Mouse (Mus musculus) midbrain, postnatal 0 days (tissue): ENCODE measurements around the gene Gm9507. TPM values are rescaled to one million over a fixed set of nuclear protein-coding genes. Genes with fewer than 3 reads are reported as not detected.

Experiments
- ATAC-seq: fragments of 200-750 bp; cut with Nextera tagmentation; 2 replicates; pipeline ENCODE4 v1.8.0; 2017; ENCODE audit warnings: moderate number of reproducible peaks, mild to moderate bottlenecking, moderate TSS enrichment, moderate library complexity; ENCODE audit not compliant: low FRiP score
- DNase-seq: peaks from one replicate; pipeline ENCODE4 v3.0.0-alpha.2; 2015; ENCODE audit warnings: low spot score
- H3K27ac ChIP-seq: fragments of 300-500 bp; sonication (generic); 2 replicates; pipeline ENCODE4 v1.5.1; 2014; ENCODE audit warnings: low read depth, mild to moderate bottlenecking, low read length, mixed read lengths
- H3K27me3 ChIP-seq: fragments of 300-500 bp; sonication (generic); 2 replicates; pipeline ENCODE4 v1.6.1; 2014; ENCODE audit warnings: low read length, control low read depth, mixed read lengths; ENCODE audit not compliant: insufficient read depth
- H3K36me3 ChIP-seq: fragments of 300-500 bp; sonication (generic); 2 replicates; pipeline ENCODE4 v1.6.1; 2014; ENCODE audit warnings: low read length, control low read depth, mixed read lengths; ENCODE audit not compliant: insufficient read depth
- H3K4me1 ChIP-seq: fragments of 300-500 bp; sonication (generic); 2 replicates; pipeline ENCODE4 v1.6.1; 2014; ENCODE audit warnings: mild to moderate bottlenecking, control low read depth, antibody characterized with exemption, low read length, mixed read lengths; ENCODE audit not compliant: insufficient read depth
- H3K4me2 ChIP-seq: fragments of 300-500 bp; sonication (generic); 2 replicates; pipeline ENCODE4 v1.6.1; 2014; ENCODE audit warnings: low read depth, mild to moderate bottlenecking, low read length, mixed read lengths; ENCODE audit not compliant: poor library complexity, severe bottlenecking
- H3K4me3 ChIP-seq: fragments of 300-500 bp; sonication (generic); 2 replicates; pipeline ENCODE4 v1.5.1; 2014; ENCODE audit warnings: low read depth, mild to moderate bottlenecking, low read length, moderate library complexity
- H3K9ac ChIP-seq: fragments of 300-500 bp; sonication (generic); replicated peaks from 2 replicates; pipeline ENCODE4 v1.6.1; 2014; ENCODE audit warnings: mild to moderate bottlenecking, low read length, moderate library complexity, mixed read lengths; ENCODE audit not compliant: poor library complexity, severe bottlenecking
- H3K9me3 ChIP-seq: fragments of 300-500 bp; sonication (generic); 2 replicates; pipeline ENCODE4 v1.6.1; 2016; ENCODE audit warnings: low read length, control low read depth
- CTCF ChIP-seq: IDR thresholded peaks from 2 replicates; pipeline ENCODE4 v1.5.1; 2016; ENCODE audit warnings: antibody characterized with exemption, mild to moderate bottlenecking
- WGBS: fragments of 180-500 bp; shearing (Covaris S2); extraction: QIAGEN DNeasy Blood & Tissue Kit; methylation state at CpG from one replicate; pipeline ENCODE4 v1.1.7; 2014; 5-methylcytosine and 5-hydroxymethylcytosine counted together
- polyA plus RNA-seq: library from polyadenylated mRNA; unstranded; fragments of >200 nt; fragmentation: Nextera tagmentation; extraction: Ambion mirVana; gene quantifications from 2 replicates; pipeline ENCODE4 v1.2.1, GENCODE M21; 2015
- total RNA-seq: library from RNA; depleted of rRNA; stranded (reverse); fragments of >200 nt; gene quantifications from 2 replicates; pipeline ENCODE4 v1.2.3, GENCODE M21; 2014

Gene Gm9507
- total and polyA plus RNA-seq, 2 experiments from 2014 or later: not detected

DNA sequence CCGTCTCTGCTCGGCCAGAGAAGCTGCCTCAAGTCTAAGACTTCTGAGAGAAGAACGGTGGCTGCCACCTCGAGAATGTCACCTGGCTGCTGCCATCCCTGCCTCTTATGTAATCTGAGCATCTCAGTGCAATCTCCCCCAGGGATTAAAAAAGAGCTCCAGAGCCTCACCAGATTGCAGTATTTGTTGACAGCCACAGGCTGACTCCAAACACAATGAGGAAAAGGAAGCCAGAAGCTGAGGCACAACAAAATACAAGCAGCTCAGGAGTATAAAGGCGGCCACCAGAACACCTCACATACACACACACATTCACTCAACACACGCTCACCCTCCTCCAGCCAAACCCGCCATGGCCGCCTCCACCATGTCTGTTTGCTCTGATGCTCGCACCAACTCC is 24.0 kb upstream of the Gm9507 start, which contains the start of gene Krtap10-10:
Krtap10-10 (plus strand) TSS at position 301 of the 400 bp plus-strand sequence.
- Histone ChIP-seq H3K36me3 (no peaks in the 10 kb centered on the region), H3K27me3 (no peaks in the 10 kb centered on the region), H3K9me3 (no peaks in the 10 kb centered on the region), H3K4me3 (no peak within 1 kb of the TSS), H3K9ac (no peak within 1 kb of the TSS), H3K27ac (no peak within 1 kb of the TSS), H3K4me1 (no peaks in the 10 kb centered on the region), H3K4me2 (no peak within 1 kb of the TSS)
- 73% methylated on average over 9 of the region's 9 CpGs for WGBS
- DNase-seq: no peak
- no peak for TF ChIP-seq CTCF
- ATAC-seq: no peak

DNA sequence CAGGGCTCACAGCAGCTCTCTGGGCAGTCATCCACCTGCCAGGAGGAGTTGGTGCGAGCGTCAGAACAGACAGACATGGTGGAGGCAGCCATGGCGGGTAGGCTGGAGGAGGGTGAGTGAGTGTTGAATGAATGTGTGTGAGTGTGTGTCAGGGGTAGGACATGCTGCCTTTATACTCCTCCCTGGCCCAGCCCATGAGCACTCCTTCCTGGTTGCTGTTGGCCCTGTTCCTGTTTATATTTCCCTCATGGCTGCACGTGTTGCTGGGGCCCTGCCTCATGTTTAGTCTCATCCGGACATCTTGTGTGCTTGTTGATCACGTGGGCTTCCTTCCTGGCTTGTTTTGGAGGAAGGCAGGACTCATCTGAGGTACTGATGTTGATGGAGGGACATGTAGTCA is 15.3 kb upstream of the Gm9507 start, which contains the start of gene Krtap10-4:
Krtap10-4 (minus strand) TSS at position 145 of the 400 bp plus-strand sequence.
- no peak within 1 kb of the TSS for H3K4me3 ChIP-seq
- no peak within 1 kb of the TSS for H3K27ac ChIP-seq
- H3K4me1 ChIP-seq: no peaks in the 10 kb centered on the region
- H3K9me3 ChIP-seq: no peaks in the 10 kb centered on the region
- no peak for ATAC-seq
- no peaks in the 10 kb centered on the region for H3K36me3 ChIP-seq
- no peak for DNase-seq
- H3K9ac ChIP-seq: no peak within 1 kb of the TSS
- H3K27me3 ChIP-seq: no peaks in the 10 kb centered on the region
- H3K4me2 ChIP-seq: no peak within 1 kb of the TSS
- 70% methylated on average over 6 of the region's 6 CpGs for WGBS
- TF ChIP-seq CTCF: no peak

DNA sequence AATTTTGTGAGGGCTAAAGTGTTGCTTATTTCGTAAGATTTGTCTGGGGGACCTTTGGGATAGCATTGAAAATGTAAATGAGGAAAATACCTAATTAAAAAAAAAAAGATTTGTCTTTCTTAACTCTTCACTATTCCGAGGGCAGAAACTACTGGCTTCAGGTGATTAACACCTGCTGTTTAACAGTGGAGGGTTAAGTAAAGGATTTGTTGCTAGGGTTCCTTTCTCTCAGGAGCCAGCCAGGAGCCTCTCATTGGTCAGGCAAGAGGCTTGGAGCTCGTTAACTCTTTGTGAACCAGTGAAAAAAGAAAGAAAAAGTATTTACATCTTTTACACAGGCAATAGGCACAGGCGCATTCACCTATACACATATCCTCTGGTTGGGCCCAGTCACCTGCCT is 7.6 kb upstream of the Gm9507 start:
- Histone ChIP-seq H3K36me3 (no peaks in the 10 kb centered on the region), H3K9me3 (no peaks in the 10 kb centered on the region), H3K4me1 (no peaks in the 10 kb centered on the region), H3K27ac (no peak overlapping the region), H3K4me3 (no peak overlapping the region), H3K9ac (no peak overlapping the region), H3K4me2 (peak overlapping the region; percentile 20; the same call in 1 of the 2 replicates), H3K27me3 (no peaks in the 10 kb centered on the region; the same call in 1 of the 2 replicates)
- ATAC-seq (0 out of 2 replicates have a peak, but pooled peaks have one; percentile 66), DNase-seq (peak; percentile 16)
- 33% methylated on average over 4 of the region's 4 CpGs for WGBS
- TF ChIP-seq CTCF: no peak

GRCm38 (mm10) chr10:77818523-77818922 is 6.9 kb upstream of the Gm9507 start:
- no peaks in the 10 kb centered on the region for H3K9me3 ChIP-seq
- no peaks in the 10 kb centered on the region; the same call in 1 of the 2 replicates for H3K27me3 ChIP-seq
- no peaks in the 10 kb centered on the region for H3K36me3 ChIP-seq
- ATAC-seq: peak; percentile 61
- no peak overlapping the region for H3K9ac ChIP-seq
- H3K27ac ChIP-seq: no peak overlapping the region
- WGBS: 98% methylated on average over 4 of the region's 4 CpGs
- TF ChIP-seq CTCF: no peak
- no peaks in the 10 kb centered on the region for H3K4me1 ChIP-seq
- DNase-seq: no peak
- H3K4me3 ChIP-seq: no peak overlapping the region
- no peak overlapping the region for H3K4me2 ChIP-seq

- peak; percentile 36 for DNase-seq
Measured at GRCm38 (mm10) chr10:77815514-77815913, 3.9 kb upstream of the Gm9507 start.

GRCm38 (mm10) chr10:77814382-77814781 is 2.7 kb upstream of the Gm9507 start, which contains the start of gene Gm2696:
TSS of gene Gm2696 (plus strand) at chr10:77814682.
- H3K9ac ChIP-seq: no peak within 1 kb of the TSS
- H3K36me3 ChIP-seq: no peaks in the 10 kb centered on the region
- no peak for TF ChIP-seq CTCF
- no peaks in the 10 kb centered on the region; the same call in 1 of the 2 replicates for H3K27me3 ChIP-seq
- H3K9me3 ChIP-seq: no peaks in the 10 kb centered on the region
- no peaks in the 10 kb centered on the region for H3K4me1 ChIP-seq
- H3K27ac ChIP-seq: no peak within 1 kb of the TSS
- H3K4me2 ChIP-seq: no peak within 1 kb of the TSS
- ATAC-seq: no peak
- no peak for DNase-seq
- WGBS: 55% methylated on average over 4 of the region's 4 CpGs
- H3K4me3 ChIP-seq: no peak within 1 kb of the TSS

More at GRCm38 (mm10) chr10:77815514-77815913, 3.9 kb upstream of the Gm9507 start:
- 35% methylated on average over 5 of the region's 5 CpGs for WGBS
- no peaks in the 10 kb centered on the region for H3K36me3 ChIP-seq
- no peak overlapping the region for H3K4me2 ChIP-seq
- no peaks in the 10 kb centered on the region for H3K4me1 ChIP-seq
- no peaks in the 10 kb centered on the region for H3K9me3 ChIP-seq
- no peak overlapping the region for H3K27ac ChIP-seq
- H3K9ac ChIP-seq: no peak overlapping the region
- peak; percentile 73 for TF ChIP-seq CTCF
- no peaks in the 10 kb centered on the region; the same call in 1 of the 2 replicates for H3K27me3 ChIP-seq
- no peak overlapping the region for H3K4me3 ChIP-seq
- no peak for ATAC-seq
